Mouse (Mus musculus) MEL (cell line): Measurements from ENCODE around the gene Psmd9. TPM values are rescaled to one million over a fixed set of nuclear protein-coding genes. Genes with fewer than 3 reads are reported as not detected.
A peak's percentile ranks its signal among the peaks of the same experiment; 100 is the strongest.

Experiments
- DNase-seq: peaks from one replicate; pipeline ENCODE4 v3.0.0; 2011; ENCODE audit warnings: low read depth, low spot score
- H3K27ac ChIP-seq: 2 replicates; pipeline ENCODE4 v1.5.1; 2012; ENCODE audit warnings: low read depth, mild to moderate bottlenecking, control low read depth, low read length, moderate library complexity; ENCODE audit not compliant: control insufficient read depth
- H3K27me3 ChIP-seq, 2 experiments: fragments of 150-350 bp in 1 of 2; sonication (generic) in 1 of 2; 2 replicates each; pipeline ENCODE4 v1.6.1; 2012; ENCODE audit warnings: low read length in 2 of 2, mild to moderate bottlenecking in 2 of 2, improper control_type of control experiment in 1 of 2, moderate library complexity in 1 of 2; ENCODE audit not compliant: insufficient read depth in 2 of 2, control insufficient read depth in 1 of 2
- H3K36me3 ChIP-seq, 2 experiments: 2 replicates each; pipeline ENCODE4 v1.6.1; 2012 to 2014; ENCODE audit warnings: low read length in 2 of 2, improper control_type of control experiment in 1 of 2, inconsistent platforms in 1 of 2, mild to moderate bottlenecking in 1 of 2; ENCODE audit not compliant: insufficient read depth in 2 of 2, control insufficient read depth in 1 of 2
- H3K4me1 ChIP-seq, 2 experiments: fragments of 150-350 bp in 1 of 2; sonication (generic) in 1 of 2; 2 replicates each; pipeline ENCODE4 v1.6.1; 2012; ENCODE audit warnings: low read length in 2 of 2, improper control_type of control experiment in 1 of 2, mild to moderate bottlenecking in 1 of 2; ENCODE audit not compliant: insufficient read depth in 2 of 2, control insufficient read depth in 1 of 2
- H3K4me3 ChIP-seq, 2 experiments: fragments of 150-350 bp in 1 of 2; sonication (generic) in 1 of 2; 2 replicates each; pipeline ENCODE4 v1.5.1; 2012; ENCODE audit warnings: low read depth in 2 of 2, low read length in 2 of 2, mild to moderate bottlenecking in 2 of 2, moderate library complexity in 2 of 2, control low read depth in 1 of 2, improper control_type of control experiment in 1 of 2; ENCODE audit not compliant: control insufficient read depth in 1 of 2, insufficient read depth in 1 of 2
- H3K79me2 ChIP-seq: 2 replicates; pipeline ENCODE4 v1.6.1; 2012; ENCODE audit warnings: mild to moderate bottlenecking, low read length, moderate library complexity; ENCODE audit not compliant: control insufficient read depth, poor library complexity, insufficient read depth
- H3K9ac ChIP-seq: 2 replicates; pipeline ENCODE4 v1.6.1; 2012; ENCODE audit warnings: low read depth, mild to moderate bottlenecking, control low read depth, low read length, moderate library complexity; ENCODE audit not compliant: control insufficient read depth, poor library complexity, severe bottlenecking
- H3K9me3 ChIP-seq: fragments of 150-350 bp; sonication (generic); replicated peaks from 2 replicates; pipeline ENCODE4 v1.6.1; 2012; ENCODE audit warnings: mild to moderate bottlenecking, low read length, improper control_type of control experiment, moderate library complexity; ENCODE audit not compliant: insufficient read depth
- BHLHE40 ChIP-seq: IDR thresholded peaks from 2 replicates; pipeline ENCODE4 v1.6.1; 2012; ENCODE audit warnings: low read depth, mild to moderate bottlenecking, inconsistent platforms, low read length, improper control_type of control experiment, borderline replicate concordance
- CHD1 ChIP-seq: IDR thresholded peaks from 2 replicates; pipeline ENCODE4 v1.6.1; 2012; ENCODE audit warnings: low read depth, mild to moderate bottlenecking, inconsistent platforms, low read length, improper control_type of control experiment
- CHD2 ChIP-seq: IDR thresholded peaks from 2 replicates; pipeline ENCODE4 v1.6.1; 2011; ENCODE audit warnings: low read length, improper control_type of control experiment
- CTCF ChIP-seq, 3 experiments: IDR thresholded peaks in 2 of 3; conservative IDR thresholded peaks in 1 of 3; 2 replicates each; pipeline ENCODE4 v1.5.1; 2011 to 2012; ENCODE audit warnings: low read length in 3 of 3, low read depth in 2 of 3, mild to moderate bottlenecking in 2 of 3, improper control_type of control experiment in 1 of 3, inconsistent platforms in 1 of 3, mixed read lengths in 1 of 3, moderate library complexity in 1 of 3; ENCODE audit not compliant: control insufficient read depth in 1 of 3, insufficient read depth in 1 of 3, poor library complexity in 1 of 3, severe bottlenecking in 1 of 3
- EP300 ChIP-seq, 2 experiments: IDR thresholded peaks; 2 replicates each; pipeline ENCODE4 v1.6.1; 2011; ENCODE audit warnings: improper control_type of control experiment in 2 of 2, low read length in 2 of 2, low read depth in 1 of 2, mild to moderate bottlenecking in 1 of 2
- ETS1 ChIP-seq: IDR thresholded peaks from 2 replicates; pipeline ENCODE4 v1.6.1; 2012; ENCODE audit warnings: low read depth, mild to moderate bottlenecking, inconsistent platforms, low read length, improper control_type of control experiment, moderate library complexity
- GATA1 ChIP-seq: IDR thresholded peaks from 2 replicates; pipeline ENCODE4 v1.6.1; 2011; ENCODE audit warnings: low read depth, low read length, improper control_type of control experiment
- JUND ChIP-seq: IDR thresholded peaks from 2 replicates; pipeline ENCODE4 v1.6.1; 2011; ENCODE audit warnings: low read depth, mild to moderate bottlenecking, improper control_type of control experiment, low read length
- MAFK ChIP-seq: IDR thresholded peaks from 2 replicates; pipeline ENCODE4 v1.6.1; 2011; ENCODE audit warnings: low read depth, mild to moderate bottlenecking, low read length, improper control_type of control experiment, borderline replicate concordance
- MAX ChIP-seq: IDR thresholded peaks from 2 replicates; pipeline ENCODE4 v1.6.1; 2011; ENCODE audit warnings: low read length, improper control_type of control experiment
- MAZ ChIP-seq: IDR thresholded peaks from 2 replicates; pipeline ENCODE4 v1.6.1; 2012; ENCODE audit warnings: low read depth, mild to moderate bottlenecking, inconsistent platforms, low read length, improper control_type of control experiment
- MEF2A ChIP-seq: IDR thresholded peaks from 2 replicates; pipeline ENCODE4 v1.6.1; 2014; ENCODE audit warnings: low read depth, mild to moderate bottlenecking, inconsistent platforms, low read length, improper control_type of control experiment; ENCODE audit not compliant: poor library complexity, insufficient replicate concordance, severe bottlenecking; ENCODE audit errors: extremely low read depth
- MXI1 ChIP-seq: IDR thresholded peaks from 2 replicates; pipeline ENCODE4 v1.6.1; 2011; ENCODE audit warnings: mild to moderate bottlenecking, low read depth, low read length, improper control_type of control experiment
- MYB ChIP-seq: IDR thresholded peaks from 2 replicates; pipeline ENCODE4 v1.6.1; 2011; ENCODE audit warnings: mild to moderate bottlenecking, low read depth, low read length, improper control_type of control experiment
- MYC ChIP-seq: IDR thresholded peaks from 2 replicates; pipeline ENCODE4 v1.6.1; 2011; ENCODE audit warnings: low read depth, mild to moderate bottlenecking, low read length, improper control_type of control experiment, moderate library complexity
- NELFE ChIP-seq: IDR thresholded peaks from 2 replicates; pipeline ENCODE4 v1.6.1; 2011; ENCODE audit warnings: low read depth, low read length, improper control_type of control experiment
- NRF1 ChIP-seq: IDR thresholded peaks from 2 replicates; pipeline ENCODE4 v1.6.1; 2014; ENCODE audit warnings: low read depth, mild to moderate bottlenecking, inconsistent platforms, low read length, improper control_type of control experiment, moderate library complexity; ENCODE audit not compliant: poor library complexity, insufficient read depth, severe bottlenecking
- POLR2AphosphoS2 ChIP-seq: IDR thresholded peaks from 2 replicates; pipeline ENCODE4 v1.6.1; 2011; ENCODE audit warnings: low read length, improper control_type of control experiment
- RAD21 ChIP-seq: IDR thresholded peaks from 2 replicates; pipeline ENCODE4 v1.6.1; 2011; ENCODE audit warnings: mild to moderate bottlenecking, low read depth, low read length, improper control_type of control experiment
- RCOR1 ChIP-seq: IDR thresholded peaks from 2 replicates; pipeline ENCODE4 v1.6.1; 2012; ENCODE audit warnings: low read depth, mild to moderate bottlenecking, inconsistent platforms, low read length, improper control_type of control experiment
- SIN3A ChIP-seq: IDR thresholded peaks from 2 replicates; pipeline ENCODE4 v1.6.1; 2012; ENCODE audit warnings: low read length, improper control_type of control experiment, inconsistent platforms
- SMC3 ChIP-seq: IDR thresholded peaks from 2 replicates; pipeline ENCODE4 v1.6.1; 2011; ENCODE audit warnings: low read depth, low read length, improper control_type of control experiment
- TAL1 ChIP-seq: IDR thresholded peaks from 2 replicates; pipeline ENCODE4 v1.6.1; 2012; ENCODE audit warnings: mild to moderate bottlenecking, inconsistent platforms, low read length, moderate library complexity, mixed read lengths
- TBP ChIP-seq: IDR thresholded peaks from 2 replicates; pipeline ENCODE4 v1.8.0; 2011; ENCODE audit warnings: low read depth, low read length, improper control_type of control experiment
- USF1 ChIP-seq: IDR thresholded peaks from 2 replicates; pipeline ENCODE4 v1.6.1; 2014; ENCODE audit warnings: low read depth, mild to moderate bottlenecking, inconsistent platforms, low read length, improper control_type of control experiment, moderate library complexity
- ZC3H11A ChIP-seq: IDR thresholded peaks from 2 replicates; pipeline ENCODE4 v1.6.1; 2012; ENCODE audit warnings: low read depth, mild to moderate bottlenecking, inconsistent platforms, low read length, improper control_type of control experiment
- ZKSCAN1 ChIP-seq: IDR thresholded peaks from 2 replicates; pipeline ENCODE4 v1.6.1; 2012; ENCODE audit warnings: low read depth, mild to moderate bottlenecking, inconsistent platforms, low read length, improper control_type of control experiment, moderate library complexity
- ZNF384 ChIP-seq: IDR thresholded peaks from 2 replicates; pipeline ENCODE4 v1.6.1; 2012; ENCODE audit warnings: low read depth, mild to moderate bottlenecking, inconsistent platforms, low read length, improper control_type of control experiment
- polyA plus RNA-seq, 2 experiments: library from polyadenylated mRNA; stranded (reverse) in 1 of 2; unstranded in 1 of 2; fragments of >175 nt in 1 of 2; fragments of >200 nt in 1 of 2; gene quantifications; 2 replicates each; pipeline versions ENCODE4 v1.2.1 to v1.2.4; 2012; ENCODE audit warnings: low replicate concordance in 2 of 2, low read depth in 1 of 2; ENCODE audit not compliant: insufficient read length in 2 of 2, insufficient read depth in 1 of 2, missing spikeins in 1 of 2
- total RNA-seq: library from RNA; depleted of rRNA; stranded (reverse); fragments of 300-350 nt; gene quantifications from 2 replicates; pipeline ENCODE4 v1.2.3, GENCODE M21; 2012

Psmd9 gene
- total and polyA plus RNA-seq, 3 experiments: 32.0 to 54.6 TPM; not detected in 1

DNA sequence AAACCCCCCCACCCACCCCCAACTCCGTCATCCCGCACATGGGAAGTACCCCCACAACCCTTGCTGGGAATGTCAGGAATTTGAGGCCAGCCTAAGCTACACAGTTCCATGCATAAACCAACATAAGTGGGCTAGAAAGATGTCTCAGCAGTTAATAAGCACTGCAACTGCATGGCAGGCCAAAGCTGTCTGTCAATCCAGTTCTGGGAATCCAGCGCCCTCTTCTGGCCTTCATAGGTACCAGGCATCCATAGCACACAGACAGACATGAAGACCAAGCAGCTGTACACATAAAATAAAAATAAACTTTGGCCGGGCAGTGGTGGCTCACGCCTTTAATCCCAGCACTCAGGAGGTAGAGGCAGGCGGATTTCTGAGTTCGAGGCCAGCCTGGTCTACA, 13.8 kb upstream of the Psmd9 start:
- H3K36me3 ChIP-seq: peaks cover 2 to 10% of the 10 kb centered on the region in 2 experiments
- no peaks in the 10 kb centered on the region for H3K9me3 ChIP-seq
- H3K79me2 ChIP-seq: peaks cover 10% of the 10 kb centered on the region
- DNase-seq: peak; percentile 88
- H3K4me3 ChIP-seq: no peak overlapping the region
- H3K27ac ChIP-seq: no peak overlapping the region
- peaks cover 0 to 7% of the 10 kb centered on the region in 2 experiments; a peak in 2 of 4 replicates for H3K4me1 ChIP-seq
- no peak overlapping the region for H3K9ac ChIP-seq
- 0 out of 2 replicates have a peak, but pooled peaks have one; percentile 20 for TF ChIP-seq ETS1
- TF ChIP-seq MEF2A: no peak
- TF ChIP-seq CTCF (IDR thresholded peaks at IDR 0.05 in 2 of 3, conservative IDR thresholded peaks at IDR 0.05 in 1 of 3; ENCODE audit: control insufficient read depth in 1 of 3, insufficient read depth in 1 of 3, low read depth in 2 of 3, low read length in 3 of 3, poor library complexity in 1 of 3, severe bottlenecking in 1 of 3): peak; percentile 79 to 92 (median 85)
- peak; percentile 72 for TF ChIP-seq SIN3A
- no peak for TF ChIP-seq ZKSCAN1
- peak; percentile 91 for TF ChIP-seq SMC3
- TF ChIP-seq RAD21: peak; percentile 80
- TF ChIP-seq GATA1: no peak
- TF ChIP-seq CHD2: no peak
- TF ChIP-seq MAZ: 0 out of 2 replicates have a peak, but pooled peaks have one; percentile 28
- no peak for TF ChIP-seq TAL1
- peak; percentile 47; the same call in 1 of the 2 replicates for TF ChIP-seq MYC
- no peak for TF ChIP-seq CHD1
- TF ChIP-seq BHLHE40: no peak
- 0 out of 2 replicates have a peak, but pooled peaks have one; percentile 13 for TF ChIP-seq MAX
- TF ChIP-seq ZNF384: peak; percentile 48; the same call in 1 of the 2 replicates
- peak; percentile 91 for TF ChIP-seq ZC3H11A
- TF ChIP-seq MAFK: no peak
- TF ChIP-seq JUND: 0 out of 2 replicates have a peak, but pooled peaks have one; percentile 44
- no peak for TF ChIP-seq POLR2AphosphoS2
- no peak for TF ChIP-seq EP300 (IDR thresholded peaks at IDR 0.05; ENCODE audit: low read depth in 1 of 2, low read length in 2 of 2)
- 0 out of 2 replicates have a peak, but pooled peaks have one; percentile 27 for TF ChIP-seq MXI1
- TF ChIP-seq USF1: no peak
- TF ChIP-seq NELFE: no peak
- TF ChIP-seq RCOR1: no peak
- TF ChIP-seq TBP: 0 out of 2 replicates have a peak, but pooled peaks have one; percentile 23
- TF ChIP-seq NRF1: no peak
- no peak for TF ChIP-seq MYB
- H3K27me3 ChIP-seq: no peaks in the 10 kb centered on the region
